Mouse (Mus musculus) cerebral cortex, adult 2 months (tissue): ENCODE results near the gene Tln2.

ENCODE experiments used
- WGBS: fragments of 180-500 bp; shearing (Covaris S2); methylation state at CpG from one replicate; pipeline ENCODE4 v1.1.7; 2018; 5-methylcytosine and 5-hydroxymethylcytosine counted together

The Tln2 gene

GRCm38 (mm10) chr9:67559603-67560002, at the start of gene Tln2:
TSS of gene Tln2 (minus strand) at chr9:67559703.
- 99% methylated on average over 4 of the region's 4 CpGs for WGBS

- 95% methylated on average over 1 of the region's 1 CpGs for WGBS
Measured at GRCm38 (mm10) chr9:67609226-67609625, 49.7 kb upstream of the Tln2 start.

- WGBS = 77% methylated on average over 9 of the region's 9 CpGs
Measured at GRCm38 (mm10) chr9:67607786-67608366, 48.4 kb upstream of the Tln2 start.

- WGBS = 86% methylated on average over 6 of the region's 6 CpGs
Measured at GRCm38 (mm10) chr9:67607268-67607667, 47.8 kb upstream of the Tln2 start.

- 80% methylated on average over 7 of the region's 7 CpGs for WGBS
Measured at GRCm38 (mm10) chr9:67605867-67606435, 46.4 kb upstream of the Tln2 start.

GRCm38 (mm10) chr9:67602347-67602746, 42.8 kb upstream of the Tln2 start:
- WGBS = 86% methylated on average over 5 of the region's 5 CpGs

GRCm38 (mm10) chr9:67595221-67595620, 35.7 kb upstream of the Tln2 start:
- WGBS = 70% methylated on average over 5 of the region's 5 CpGs

GRCm38 (mm10) chr9:67593469-67594141, 34.1 kb upstream of the Tln2 start:
- 97% methylated on average over 9 of the region's 9 CpGs for WGBS

GRCm38 (mm10) chr9:67592726-67593125, 33.2 kb upstream of the Tln2 start:
- WGBS = 90% methylated on average over 5 of the region's 5 CpGs

- WGBS = 73% methylated on average over 3 of the region's 3 CpGs
Measured at GRCm38 (mm10) chr9:67587111-67587510, 27.6 kb upstream of the Tln2 start.

GRCm38 (mm10) chr9:67586489-67586888, 27.0 kb upstream of the Tln2 start:
- WGBS = 94% methylated on average over 1 of the region's 1 CpGs

- WGBS = 77% methylated on average over 10 of the region's 10 CpGs
Measured at GRCm38 (mm10) chr9:67584871-67585270, 25.4 kb upstream of the Tln2 start.

GRCm38 (mm10) chr9:67581581-67582280, 22.2 kb upstream of the Tln2 start:
- WGBS = 48% methylated on average over 10 of the region's 10 CpGs

GRCm38 (mm10) chr9:67579541-67579940, 20.0 kb upstream of the Tln2 start:
- WGBS = 78% methylated on average over 1 of the region's 1 CpGs

GRCm38 (mm10) chr9:67574721-67575248, 15.3 kb upstream of the Tln2 start:
- 69% methylated on average over 7 of the region's 7 CpGs for WGBS

GRCm38 (mm10) chr9:67573683-67573979, 14.1 kb upstream of the Tln2 start:
- WGBS = 40% methylated on average over 3 of the region's 3 CpGs

GRCm38 (mm10) chr9:67572790-67573682, 13.5 kb upstream of the Tln2 start:
- whole genome bisulfite sequencing = 29% methylated on average over 10 of the region's 10 CpGs

GRCm38 (mm10) chr9:67565801-67566258, 6.3 kb upstream of the Tln2 start:
- 51% methylated on average over 6 of the region's 6 CpGs for WGBS

- WGBS = 92% methylated on average over 8 of the region's 8 CpGs
Measured at GRCm38 (mm10) chr9:67549811-67550501, 9.5 kb downstream of the Tln2 start.

GRCm38 (mm10) chr9:67549332-67549731, 10.2 kb downstream of the Tln2 start:
- WGBS = 58% methylated on average over 4 of the region's 4 CpGs

GRCm38 (mm10) chr9:67546650-67547049, 12.9 kb downstream of the Tln2 start:
- WGBS = 90% methylated on average over 5 of the region's 5 CpGs
